Mouse (Mus musculus) cerebellum, postnatal 25 days (tissue): ENCODE data around the gene Ap1m1.

ENCODE experiments used
- DNase-seq, 2 experiments: peaks; one replicate each; pipeline ENCODE4 v3.0.0; 2021; ENCODE audit warnings: mixed read lengths in 2 of 2

Ap1m1 gene

GRCm38 (mm10) chr8:72260585-72260984, 20.8 kb downstream of the Ap1m1 start:
- DNase-seq = no peak

DNA sequence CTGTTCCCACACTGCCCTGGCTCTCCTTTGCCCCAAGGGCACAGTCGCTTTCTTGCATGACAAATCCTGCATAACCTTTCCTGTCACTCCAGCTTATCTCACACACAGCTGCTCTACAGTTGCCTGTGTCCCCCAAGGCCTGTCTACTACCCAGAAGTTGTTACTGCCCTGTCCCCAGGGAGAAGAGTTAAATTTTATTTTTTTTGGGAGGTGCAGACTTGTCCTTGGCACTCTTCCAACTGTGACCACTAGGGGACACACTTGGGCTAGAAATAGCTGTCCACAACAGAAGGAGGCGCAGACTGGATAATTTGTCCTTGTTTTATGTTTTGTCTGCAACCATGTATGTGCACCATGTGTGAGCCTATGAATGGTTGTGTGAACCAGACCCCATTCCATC, 21.2 kb downstream of the Ap1m1 start:
- peak; percentile 38 to 57 for DNase-seq

DNA sequence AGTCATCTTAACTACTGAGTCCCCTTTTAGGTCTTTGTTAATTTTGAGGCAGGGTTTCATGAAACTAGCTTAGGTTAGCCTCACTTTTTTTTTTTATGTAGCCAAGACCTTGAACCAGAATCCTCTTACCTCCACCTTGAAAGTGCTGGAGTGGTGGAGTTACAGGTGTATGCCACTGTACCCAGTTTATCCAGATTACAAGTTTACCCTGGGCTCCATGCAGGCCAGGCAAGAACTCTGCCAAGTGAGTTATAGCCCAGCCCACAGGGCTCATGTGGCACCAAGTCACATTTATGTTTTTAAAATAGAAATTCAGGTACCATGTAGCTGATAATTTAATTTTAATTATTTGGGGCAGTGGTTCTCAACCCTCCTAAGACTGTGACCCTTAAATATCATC, 21.6 kb downstream of the Ap1m1 start:
- no peak for DNase-seq

DNA sequence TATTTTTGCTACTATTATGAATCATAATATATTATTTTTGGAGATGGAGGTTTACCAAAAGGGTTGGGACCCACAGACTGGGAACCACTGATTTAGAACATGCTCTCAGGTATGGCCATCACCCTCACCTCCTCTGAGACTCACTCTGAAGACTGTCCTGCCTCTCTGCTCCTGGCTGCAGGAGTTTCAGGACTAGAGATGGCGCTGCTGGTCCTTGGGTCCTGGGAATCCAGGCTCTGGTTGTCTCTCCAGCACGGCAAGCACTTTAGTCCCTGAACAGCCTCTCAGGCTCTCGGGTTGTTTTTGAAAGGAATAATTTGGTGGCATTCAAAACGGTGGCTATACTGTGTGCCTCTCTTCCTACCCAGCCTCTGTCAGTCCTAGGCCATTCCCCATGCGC, 22.1 kb downstream of the Ap1m1 start:
- peak; percentile 38 to 60 for DNase-seq

DNA sequence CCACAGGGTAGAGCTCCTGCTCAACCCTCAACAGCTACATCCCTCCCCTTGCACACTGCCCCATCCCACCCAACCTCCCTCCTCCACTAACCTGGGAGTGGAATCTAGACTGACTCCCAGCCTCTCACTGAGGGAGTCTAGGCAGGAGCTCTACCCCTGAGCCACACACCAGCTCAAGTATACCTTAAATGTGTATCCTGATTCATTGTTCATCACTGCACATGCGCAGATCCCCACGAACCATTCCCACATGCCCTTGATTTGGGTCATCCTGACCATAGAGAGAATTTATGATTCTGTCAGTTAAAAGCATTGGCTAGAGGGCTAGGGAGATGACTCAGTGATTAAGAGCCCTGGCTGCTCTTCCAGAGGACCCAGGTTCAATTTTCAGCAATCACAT, 22.9 kb downstream of the Ap1m1 start:
- DNase-seq = no peak

- DNase-seq = no peak
Observed at GRCm38 (mm10) chr8:72263451-72263850, 23.6 kb downstream of the Ap1m1 start.

DNA sequence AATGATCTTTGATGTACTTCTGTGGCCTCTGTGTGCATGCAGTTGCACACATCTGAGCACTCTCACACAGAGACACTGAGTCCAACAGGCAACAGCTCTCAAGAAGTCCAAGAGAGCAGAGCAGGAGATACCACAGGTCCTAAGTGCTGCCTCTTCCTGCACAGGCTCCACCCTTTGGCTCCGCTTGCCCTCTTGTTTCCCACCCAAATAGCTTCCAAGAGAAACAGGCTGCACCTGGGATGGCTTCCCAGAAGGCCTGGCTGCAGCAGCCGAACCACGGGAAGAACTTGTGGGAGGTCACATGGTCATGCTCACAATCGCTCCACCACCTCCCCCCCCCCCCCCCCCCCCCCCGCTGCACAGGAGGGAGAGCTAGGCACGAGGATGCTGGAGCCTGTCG, 25.5 kb downstream of the Ap1m1 start:
- no peak for DNase-seq

DNA sequence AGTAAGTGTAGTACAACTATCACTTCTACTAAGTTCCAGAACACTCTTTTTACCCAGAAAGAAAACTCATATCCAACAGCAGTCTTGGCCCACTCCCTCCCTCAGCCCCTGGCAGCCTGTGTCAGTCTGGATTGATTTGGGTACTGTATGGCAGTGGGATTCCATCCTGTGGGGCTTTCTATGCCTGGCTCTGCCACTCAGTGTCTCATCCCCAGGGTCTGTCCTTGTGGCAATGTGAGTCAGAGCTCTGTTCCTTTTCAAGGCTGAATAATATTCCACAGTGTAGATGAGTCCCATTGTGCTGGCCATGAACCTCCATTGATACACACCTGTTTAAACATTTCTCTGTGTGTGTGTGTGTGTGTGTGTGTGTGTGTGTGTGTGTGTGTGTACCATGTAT, 26.9 kb downstream of the Ap1m1 start:
- DNase-seq = no peak

DNA sequence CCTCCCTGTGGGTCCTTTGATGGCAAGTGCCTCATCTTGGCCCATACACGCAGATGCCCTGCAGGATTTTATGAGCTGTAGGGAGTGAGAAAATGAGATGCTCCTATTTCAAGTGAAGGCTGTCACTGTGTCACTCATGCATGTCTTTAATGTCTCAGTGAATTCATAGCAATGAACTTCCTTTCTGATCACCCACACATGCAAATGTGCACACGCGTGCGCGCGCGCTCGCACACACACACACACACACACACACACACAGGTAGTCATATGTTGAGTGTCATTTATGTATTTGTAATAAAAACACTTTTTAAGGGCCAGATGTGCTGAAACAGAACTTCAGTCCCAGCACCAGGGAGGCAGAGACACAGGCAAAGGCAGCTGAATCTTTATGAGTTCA, 27.3 kb downstream of the Ap1m1 start:
- no peak for DNase-seq

DNA sequence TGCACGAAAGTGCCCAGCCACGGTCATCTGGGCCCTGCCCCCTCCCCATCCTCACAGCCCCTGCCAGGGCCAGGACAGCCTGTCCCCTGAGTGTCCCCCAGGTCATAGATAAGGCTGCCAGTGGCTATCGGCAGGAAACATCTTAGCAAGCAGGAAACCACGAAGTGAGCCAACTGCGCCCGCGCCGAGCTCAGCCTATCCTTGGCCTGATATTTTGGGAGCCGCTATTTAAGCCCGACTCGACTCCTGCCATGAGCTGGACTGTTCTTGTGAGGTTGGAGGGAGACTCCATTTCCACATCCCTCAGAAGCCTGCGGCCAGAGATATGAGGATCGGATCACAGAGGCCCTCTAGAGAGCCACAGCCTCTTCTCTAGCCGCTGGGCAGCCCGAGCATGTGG, 28.5 kb downstream of the Ap1m1 start:
- no peak for DNase-seq

DNA sequence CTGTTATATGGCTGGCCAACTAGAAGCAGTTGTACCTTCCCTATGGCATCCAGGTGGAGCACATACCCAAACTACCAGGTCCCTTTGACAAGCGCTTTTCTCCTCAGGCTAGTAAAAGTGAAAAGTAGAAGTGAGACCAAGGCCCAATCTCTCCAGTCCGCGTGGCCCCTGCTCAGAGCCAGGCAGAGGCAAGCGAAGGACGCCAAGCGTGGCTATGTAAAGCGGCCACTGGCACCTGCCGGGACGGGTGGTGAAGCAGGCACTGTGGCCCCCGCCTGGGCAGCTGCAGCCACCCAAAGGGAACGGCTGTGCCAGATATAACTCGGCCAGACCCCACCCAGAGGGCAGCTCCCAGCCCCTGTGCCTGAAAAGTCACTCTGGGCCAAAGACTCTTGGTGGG, 30.8 kb downstream of the Ap1m1 start:
- DNase-seq = no peak

- no peak for DNase-seq
Observed at GRCm38 (mm10) chr8:72271051-72271660, 31.3 kb downstream of the Ap1m1 start.

GRCm38 (mm10) chr8:72271691-72272090, 31.9 kb downstream of the Ap1m1 start:
- no peak for DNase-seq

DNA sequence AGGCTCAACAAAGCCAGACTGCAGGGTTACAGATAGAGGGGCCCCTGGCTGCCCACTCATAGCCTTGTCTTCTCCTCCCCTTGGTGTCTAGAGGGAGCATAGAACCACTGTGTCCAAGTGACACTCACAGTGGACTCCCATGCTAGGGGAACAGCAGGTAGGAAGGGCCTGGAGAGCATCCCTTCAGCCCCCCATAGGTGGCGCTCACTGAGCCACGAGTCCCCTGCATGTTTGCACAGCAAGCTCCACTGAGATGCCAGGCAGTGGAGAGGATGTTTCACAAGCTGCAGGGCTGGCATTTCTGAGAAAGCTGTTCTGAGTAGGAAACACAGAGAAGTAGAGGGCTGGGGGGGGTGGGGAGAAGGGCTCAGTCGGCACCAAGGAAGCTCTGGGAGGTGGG, 32.5 kb downstream of the Ap1m1 start:
- peak; percentile 29 to 51 for DNase-seq

GRCm38 (mm10) chr8:72273111-72273770, 33.4 kb downstream of the Ap1m1 start:
- DNase-seq = no peak

- DNase-seq = no peak
Observed at GRCm38 (mm10) chr8:72273807-72274206, 34.0 kb downstream of the Ap1m1 start.

DNA sequence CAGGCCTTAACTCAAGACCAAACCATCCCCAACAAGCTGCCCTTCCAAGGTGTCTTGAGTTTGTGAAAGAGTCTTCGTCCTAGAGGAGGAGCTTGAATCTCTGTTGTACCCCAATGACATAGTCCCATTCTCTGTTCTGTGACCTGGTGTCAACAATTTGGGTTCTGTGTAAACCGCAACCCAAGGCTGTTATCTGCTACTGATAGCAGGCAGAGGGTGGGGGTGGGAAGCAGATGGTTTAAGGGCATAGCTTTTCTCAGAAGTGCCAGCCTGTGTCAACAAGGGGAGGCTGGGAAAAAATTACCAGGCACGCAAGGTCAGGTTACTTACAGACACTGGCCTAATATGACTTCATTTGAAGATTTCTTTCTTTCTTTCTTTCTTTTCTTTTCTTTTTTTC, 37.4 kb downstream of the Ap1m1 start:
- no peak for DNase-seq

DNA sequence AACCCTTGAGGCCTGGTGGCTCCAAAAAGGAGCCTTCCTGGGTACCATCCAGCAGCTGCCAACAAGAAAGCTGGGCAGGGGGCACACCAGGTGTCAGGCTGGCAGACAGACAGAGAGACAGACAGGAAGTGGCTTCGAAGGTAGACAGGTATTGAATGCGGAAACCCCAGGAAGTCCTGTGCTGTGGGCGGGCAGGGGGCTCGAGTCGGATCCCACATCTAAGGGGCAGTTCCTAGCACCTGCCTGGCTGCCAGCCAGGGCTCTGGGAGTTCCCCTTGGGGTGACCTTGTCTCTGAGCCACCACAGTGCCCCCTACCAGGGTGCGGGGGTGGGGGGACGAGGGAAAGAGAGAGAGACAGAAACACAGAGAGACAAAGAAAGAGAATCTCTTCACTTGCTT, 39.3 kb downstream of the Ap1m1 start:
- no peak for DNase-seq

DNA sequence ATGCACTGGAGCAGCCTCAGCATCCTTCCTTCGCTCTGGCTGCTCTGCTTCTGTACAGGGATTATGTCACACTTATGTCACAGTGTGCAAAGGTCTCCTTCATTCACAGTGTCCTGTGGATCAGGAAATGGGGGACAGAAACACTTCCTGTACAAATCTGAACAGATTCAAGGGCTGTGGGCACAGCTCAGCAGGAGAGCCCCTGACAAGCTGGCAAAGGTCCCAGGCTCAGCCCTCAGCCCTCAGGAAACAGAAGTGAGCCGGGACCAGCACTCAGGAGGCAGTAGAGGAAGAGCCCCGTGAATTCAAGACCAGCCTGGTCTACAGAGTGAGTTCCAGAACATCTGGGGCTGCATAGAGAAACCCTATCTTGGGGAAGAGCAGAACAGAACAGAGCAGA, 41.8 kb downstream of the Ap1m1 start:
- no peak for DNase-seq

- DNase-seq = no peak
Observed at GRCm38 (mm10) chr8:72285285-72285684, 45.5 kb downstream of the Ap1m1 start.

- no peak for DNase-seq
Observed at GRCm38 (mm10) chr8:72289051-72289450, 49.2 kb downstream of the Ap1m1 start.

DNA sequence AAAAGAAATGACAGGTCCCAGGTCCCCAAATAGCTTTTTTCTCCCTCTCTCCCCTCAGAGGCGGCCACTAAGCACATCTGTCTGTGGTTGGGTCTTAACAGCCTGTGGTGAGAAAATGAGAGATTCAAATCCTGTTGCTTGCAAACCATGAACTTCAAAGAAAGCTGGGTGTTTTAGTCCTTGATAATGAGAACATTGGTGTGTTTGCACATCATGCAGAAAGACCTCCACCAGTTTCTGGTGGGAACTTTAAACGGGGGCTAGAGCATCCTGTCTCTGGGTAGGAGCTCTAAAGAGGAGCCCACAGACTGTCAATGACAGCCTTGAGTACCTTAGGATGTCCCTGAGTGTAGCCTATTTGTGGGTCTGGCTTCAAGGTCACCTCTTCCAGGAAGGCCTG, 51.3 kb downstream of the Ap1m1 start:
- no peak for DNase-seq

DNA sequence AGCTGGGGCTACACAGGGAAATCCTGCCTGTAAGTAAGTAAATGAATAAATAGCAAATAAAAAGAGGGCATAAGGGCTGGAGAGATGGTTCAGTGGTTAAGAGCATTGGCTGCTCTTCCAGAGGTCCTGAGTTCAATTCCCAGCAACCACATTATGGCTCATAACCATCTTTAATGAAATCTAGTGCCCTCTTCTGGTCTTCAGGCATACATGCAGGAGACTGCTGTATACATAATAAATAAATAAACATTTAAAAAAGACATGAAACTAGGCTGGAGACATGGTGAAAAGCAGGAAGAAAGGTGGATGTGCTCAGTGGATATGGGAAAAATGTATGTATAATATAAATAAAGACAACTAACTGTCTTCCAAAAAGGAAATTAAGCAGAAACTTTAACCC, 53.5 kb downstream of the Ap1m1 start:
- DNase-seq = no peak

DNA sequence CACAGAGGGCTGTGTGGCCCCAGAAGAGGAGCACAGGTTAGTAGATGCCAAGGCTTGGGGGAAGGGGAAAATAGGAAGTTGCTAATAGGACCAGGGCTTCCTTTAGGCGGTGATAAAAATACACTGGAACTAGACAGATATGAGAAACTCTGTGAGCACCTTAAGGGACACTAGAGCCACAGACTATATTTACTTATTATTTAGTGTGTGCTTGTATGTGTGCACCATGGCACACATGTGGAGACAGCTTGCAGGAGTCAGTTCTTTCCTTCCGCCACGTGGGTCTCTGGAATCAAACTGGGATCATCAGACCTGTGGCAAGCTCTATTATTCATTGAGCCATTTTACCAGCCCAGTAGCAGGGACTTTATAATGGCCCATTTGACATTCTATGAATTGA, 55.3 kb downstream of the Ap1m1 start:
- no peak for DNase-seq

GRCm38 (mm10) chr8:72295679-72296078, 55.9 kb downstream of the Ap1m1 start:
- DNase-seq = peak; percentile 92 to 95
